Mouse (Mus musculus): Measurements from ENCODE around the gene Lag3. TPM values are rescaled to one million over a fixed set of nuclear protein-coding genes. Genes with fewer than 3 reads are reported as not detected.

Gene Lag3
- total RNA-seq (2021), result 1 to 10 TPM; 1.0 to 1.3 TPM
- long read RNA-seq, experiment 1, partial matches to known transcripts, result 1 of 1 reads
- long read RNA-seq, experiment 1, other reads (novel, unspliced or antisense), result 0 of 1 reads
- long read RNA-seq, experiment 2, result 0 reads

DNA sequence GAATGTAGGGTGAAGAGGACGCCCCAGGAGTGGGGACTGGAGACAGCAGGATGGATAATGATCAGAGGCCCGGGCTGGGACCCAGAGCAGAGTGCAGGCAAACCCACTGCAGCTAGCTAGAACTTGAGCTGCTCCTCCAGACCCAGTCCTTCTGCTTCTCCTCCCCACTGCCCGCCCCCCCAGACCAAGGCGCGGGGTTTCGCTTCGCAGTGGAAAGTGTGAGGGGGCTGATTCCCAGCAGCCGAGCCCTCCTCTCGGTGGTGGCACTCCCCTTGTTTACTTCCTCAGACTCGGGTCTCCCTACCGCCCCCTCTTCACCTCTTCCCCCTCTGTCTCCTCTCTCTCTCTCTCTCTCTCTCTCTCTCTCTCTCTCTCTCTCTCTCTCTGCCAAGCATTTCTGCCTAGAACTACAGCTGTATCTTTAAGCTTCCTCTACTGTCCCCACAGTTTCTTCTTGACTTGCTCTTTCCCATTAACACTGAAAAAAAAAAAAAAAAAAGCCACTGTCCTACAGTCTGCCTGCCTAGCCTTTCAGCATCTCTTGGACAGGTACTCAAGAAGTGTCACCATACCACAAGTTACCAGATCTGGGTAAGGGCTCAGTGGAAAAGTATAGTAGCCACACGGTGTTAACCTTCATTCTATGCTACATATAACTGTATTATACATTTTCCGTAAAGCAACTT is at the start of gene Lag3:
Lag3 (minus strand) TSS at position 173 of the 686 bp plus-strand sequence.
- DNase-seq, result no peak

DNA sequence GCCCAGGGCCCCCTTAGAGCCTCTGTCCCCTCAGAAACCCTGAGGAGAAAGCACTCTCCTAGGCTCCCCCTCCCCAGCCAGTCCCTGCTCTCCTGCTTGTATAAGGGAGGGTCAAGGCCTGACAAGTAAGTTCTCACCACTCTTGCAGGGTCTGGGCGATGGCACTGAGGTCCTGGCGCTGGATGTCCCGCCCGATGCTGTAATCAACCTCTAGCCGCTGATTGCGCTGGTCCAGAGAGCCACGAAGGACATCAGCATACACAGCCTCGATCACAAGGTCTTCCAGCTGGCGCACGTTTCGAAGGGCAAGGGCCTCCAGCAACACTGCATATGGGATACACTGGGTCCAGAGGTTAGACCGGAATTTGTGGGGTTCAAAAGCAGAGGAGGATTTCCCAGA is 49.5 kb upstream of the Lag3 start:
- DNase-seq, result peak in 1 of 2 experiments; percentile 76

DNA sequence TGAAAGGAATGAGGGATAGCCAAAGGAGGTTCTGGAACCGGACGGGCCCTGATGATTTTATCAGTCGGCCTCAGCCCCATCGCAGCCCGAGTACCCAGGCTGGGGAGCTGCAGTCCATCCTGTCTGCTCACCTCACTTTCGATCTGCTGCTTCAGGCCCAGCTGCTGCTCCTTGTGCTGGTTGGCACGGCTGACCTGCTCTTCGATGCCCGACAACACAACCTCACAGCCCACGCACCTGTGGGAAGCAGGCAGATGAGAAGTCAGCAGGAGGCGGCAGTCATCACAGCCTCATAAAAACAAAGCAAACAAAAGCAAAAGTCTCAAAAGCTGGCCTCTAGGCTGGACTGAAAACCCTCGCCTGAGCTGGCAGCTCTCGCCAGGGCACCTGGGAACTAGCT is 48.5 kb upstream of the Lag3 start:
- DNase-seq, result no peak

DNA sequence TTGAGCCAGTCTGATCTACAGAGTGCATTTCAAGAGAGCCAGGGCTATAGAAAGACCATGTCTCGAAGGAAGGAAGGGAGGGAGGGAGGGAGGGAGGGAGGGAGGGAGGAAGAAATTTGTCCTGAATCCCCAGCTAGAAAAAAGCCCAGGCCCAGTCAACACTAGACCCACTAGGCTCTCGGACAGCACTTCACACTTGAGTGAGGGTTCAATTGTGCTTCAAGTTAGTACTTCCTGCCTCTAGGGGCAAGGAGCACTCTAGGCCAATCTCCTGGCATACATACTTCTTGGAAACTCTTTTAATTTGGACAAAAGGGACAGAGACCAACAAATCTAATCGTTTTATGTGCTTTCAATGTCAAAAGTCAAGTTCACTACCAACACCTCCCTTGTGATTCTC is 46.6 kb upstream of the Lag3 start:
- DNase-seq, result no peak

DNA sequence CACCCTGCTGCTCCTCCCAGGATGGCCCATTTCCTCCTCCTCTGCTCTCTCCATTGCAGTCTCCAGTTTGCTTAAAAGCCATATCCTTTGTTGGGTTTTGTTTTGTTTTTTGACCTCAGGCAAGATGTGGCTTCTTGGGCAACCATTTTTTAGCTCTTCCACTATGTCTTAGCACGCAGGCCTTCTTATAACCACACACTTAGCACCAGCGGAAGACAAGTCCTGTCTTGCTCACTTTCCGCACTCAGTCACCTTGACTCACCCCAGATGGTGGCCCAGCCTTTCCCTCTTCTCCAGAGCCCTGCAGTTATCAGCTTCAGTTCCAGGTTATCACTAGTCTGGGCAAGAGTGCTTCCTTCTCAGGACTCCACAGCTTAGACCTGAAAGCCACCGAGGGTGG is 43.7 kb upstream of the Lag3 start:
- no peak for DNase-seq

DNA sequence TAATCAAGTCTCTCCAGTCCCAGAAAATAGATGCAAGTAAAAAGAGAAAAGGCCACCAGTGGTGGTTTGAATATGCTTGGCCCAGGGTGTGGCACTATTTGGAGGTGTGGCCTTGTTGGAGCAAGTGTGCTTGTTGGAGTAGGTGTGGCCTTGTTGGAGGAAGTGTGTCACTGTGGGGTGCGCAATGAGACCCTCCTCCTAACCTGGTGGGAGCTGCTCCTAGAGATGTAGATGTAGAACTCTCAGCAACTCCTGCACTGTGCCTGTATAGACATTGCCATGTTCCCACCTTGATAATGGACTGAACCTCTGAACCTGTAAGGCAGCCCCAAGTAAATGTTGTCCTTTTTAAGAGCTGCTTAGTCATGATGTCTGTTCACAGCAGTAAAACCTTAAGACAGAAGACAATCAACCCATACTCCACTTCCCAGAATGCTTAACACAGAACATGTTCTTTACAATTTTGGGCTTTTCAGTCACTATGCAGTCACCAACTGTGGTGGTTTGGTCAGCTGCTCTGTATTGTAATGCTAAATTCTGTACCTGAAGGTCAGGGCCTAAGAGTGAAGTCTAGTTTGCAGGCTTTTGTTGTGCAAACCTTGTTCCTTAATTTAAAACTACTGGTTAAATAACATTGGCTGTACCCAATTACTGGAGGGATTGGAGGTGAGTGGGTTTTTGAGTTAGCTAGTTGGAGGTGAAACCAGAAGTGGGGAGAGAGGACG is 42.6 kb upstream of the Lag3 start:
- DNase-seq, result no peak

DNA sequence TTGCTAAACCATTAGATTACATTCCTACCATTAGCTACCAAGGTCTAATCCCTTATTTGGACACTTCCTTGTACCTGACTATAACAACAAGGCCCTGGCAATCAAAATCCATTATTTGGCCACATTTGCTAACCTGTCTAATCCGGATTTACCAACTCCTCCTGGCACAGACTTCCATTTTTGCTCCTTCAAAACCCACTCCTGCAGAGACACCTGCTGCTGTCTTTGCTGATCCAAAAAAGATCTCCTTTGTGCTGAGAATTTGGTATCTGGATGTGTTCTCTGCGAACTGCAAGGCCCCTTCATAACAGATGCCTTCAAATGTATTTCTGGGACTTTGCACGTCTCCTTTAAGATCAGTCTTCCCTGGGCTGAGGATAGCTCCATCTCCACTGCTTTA is 32.0 kb upstream of the Lag3 start:
- no peak for DNase-seq

DNA sequence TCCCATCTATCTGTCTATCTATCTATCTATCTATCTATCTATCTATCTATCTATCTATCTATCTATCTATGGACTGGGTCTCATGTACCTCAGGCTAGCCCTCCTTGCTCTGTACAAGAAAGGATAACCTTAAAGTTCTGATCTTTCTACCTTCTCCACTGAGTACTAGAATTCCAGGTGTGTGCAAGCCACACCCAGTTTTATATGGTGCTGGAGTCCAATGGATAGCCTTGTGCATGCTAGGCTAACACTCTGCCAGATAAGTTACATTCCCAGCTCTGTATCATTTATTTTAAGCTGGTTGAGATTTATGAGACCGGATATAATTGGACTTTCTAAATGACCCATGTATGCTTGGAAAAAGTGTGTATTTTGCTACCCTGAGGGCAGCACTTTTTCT is 30.2 kb upstream of the Lag3 start:
- DNase-seq, result no peak

DNA sequence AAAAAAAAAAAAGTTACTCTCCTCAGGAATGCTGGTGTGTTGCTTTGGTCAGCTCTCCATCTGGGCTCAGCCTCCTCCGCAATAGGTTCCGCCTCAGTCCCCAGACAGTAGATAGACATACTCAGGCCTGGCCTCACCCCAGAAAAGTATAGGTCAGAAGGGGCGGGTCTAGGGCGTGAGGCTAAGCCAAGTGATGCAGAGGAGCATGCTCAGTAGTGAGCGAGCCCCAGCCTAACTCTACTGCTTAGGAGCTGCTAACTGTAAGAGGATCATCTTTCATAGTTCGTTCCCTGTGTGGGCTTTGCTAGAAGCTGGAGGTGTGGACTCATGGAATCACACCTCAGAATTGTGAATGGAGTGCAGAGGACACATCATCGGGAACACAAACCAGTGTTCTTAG is 27.0 kb upstream of the Lag3 start:
- DNase-seq, result no peak

DNA sequence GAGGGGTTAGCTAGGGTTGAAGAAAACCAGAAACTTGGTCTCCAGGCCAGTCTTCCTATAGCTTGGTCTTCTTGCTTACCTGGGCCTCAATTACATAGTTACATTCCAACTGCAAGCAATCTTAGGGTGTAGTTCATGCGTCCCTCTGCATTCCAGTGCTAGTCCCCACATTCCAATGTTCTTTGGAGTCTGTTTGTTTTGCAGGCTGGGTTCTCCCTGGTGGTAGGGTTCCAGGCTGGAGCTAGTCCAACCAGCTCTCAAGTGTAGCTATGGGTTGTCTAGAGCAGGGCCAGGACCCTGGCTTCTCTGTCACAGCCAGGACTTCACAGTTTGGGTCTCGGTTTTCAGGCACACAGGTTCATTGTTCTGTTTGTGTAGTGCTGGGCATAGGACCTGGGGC is 26.0 kb upstream of the Lag3 start:
- no peak for DNase-seq

DNA sequence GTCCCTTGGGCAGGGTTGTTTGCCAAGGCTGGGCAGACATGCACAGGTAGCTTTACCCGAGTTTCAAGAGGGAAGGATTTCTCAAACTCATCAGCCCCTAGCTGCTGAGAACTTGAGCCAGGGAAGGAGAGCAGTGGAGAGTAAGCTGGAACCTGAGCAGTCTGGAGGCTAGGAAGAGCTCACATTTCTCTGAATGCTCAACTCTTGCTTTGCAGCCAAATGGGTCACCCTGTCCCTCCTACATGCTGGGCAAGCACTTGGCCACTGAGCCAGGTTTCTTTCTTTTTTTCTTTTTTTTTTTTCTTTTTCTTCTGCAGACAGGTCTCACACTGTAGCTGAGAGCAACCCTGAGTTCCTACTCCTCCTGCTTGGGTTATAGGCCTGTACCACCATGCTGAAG is 25.2 kb upstream of the Lag3 start:
- DNase-seq, result no peak

DNA sequence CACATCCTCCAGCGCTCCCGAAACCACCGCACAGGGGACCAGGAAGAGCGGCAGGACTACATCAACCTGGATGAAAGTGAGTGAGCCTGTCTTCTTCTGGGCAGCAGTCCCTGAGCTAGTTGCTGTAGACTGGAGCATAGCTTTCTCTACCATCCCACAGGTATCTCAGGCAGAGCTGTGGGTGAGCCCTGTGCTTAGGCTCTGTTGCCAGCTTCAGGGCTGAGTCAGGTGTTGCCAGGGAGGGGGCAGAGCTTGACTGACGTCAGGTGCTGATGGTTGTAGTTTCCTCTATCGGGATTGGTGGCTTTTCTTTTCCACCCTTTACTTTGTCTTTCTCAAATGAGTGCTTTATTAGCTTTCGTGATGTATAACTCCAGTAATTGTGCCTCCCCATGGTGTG is 23.2 kb upstream of the Lag3 start:
- DNase-seq, result no peak

DNA sequence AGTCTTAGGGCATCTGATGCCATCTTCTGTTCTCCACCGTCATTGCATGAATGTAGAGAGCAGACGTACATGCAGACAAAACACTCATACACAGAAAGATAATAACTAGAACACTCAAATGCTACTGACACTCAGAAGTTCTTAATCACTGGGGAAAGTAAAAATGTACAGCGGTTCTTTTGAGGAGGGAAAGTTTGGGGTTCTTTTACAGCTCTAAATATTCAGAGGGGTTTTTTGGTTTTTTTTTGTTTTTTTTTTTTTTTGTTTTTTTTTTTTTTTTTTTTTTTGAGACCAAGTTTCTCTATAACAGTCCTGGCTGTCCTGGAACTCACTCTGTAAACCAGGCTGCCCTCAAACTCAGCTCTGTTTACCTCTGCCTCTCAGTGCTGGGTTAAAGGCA is 21.6 kb upstream of the Lag3 start:
- no peak for DNase-seq

DNA sequence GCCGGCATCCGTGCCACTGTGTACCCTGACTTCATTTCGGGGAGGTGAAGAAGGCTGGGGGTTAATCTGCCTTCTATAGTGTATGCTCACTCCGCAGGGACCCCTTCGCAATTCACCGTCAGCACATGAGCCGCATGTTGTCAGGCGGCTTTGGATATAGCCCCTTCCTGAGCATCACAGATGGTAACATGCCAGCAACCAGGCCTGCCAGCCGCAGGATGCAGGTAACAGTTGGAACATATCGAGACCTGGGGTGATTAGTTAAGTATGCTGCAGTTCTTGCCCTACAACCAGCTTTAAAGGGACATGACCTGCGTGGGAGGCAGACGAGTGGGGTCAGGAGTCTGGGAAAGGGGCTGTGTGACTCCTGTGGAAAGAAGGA is 20.8 kb upstream of the Lag3 start:
- no peak for DNase-seq

DNA sequence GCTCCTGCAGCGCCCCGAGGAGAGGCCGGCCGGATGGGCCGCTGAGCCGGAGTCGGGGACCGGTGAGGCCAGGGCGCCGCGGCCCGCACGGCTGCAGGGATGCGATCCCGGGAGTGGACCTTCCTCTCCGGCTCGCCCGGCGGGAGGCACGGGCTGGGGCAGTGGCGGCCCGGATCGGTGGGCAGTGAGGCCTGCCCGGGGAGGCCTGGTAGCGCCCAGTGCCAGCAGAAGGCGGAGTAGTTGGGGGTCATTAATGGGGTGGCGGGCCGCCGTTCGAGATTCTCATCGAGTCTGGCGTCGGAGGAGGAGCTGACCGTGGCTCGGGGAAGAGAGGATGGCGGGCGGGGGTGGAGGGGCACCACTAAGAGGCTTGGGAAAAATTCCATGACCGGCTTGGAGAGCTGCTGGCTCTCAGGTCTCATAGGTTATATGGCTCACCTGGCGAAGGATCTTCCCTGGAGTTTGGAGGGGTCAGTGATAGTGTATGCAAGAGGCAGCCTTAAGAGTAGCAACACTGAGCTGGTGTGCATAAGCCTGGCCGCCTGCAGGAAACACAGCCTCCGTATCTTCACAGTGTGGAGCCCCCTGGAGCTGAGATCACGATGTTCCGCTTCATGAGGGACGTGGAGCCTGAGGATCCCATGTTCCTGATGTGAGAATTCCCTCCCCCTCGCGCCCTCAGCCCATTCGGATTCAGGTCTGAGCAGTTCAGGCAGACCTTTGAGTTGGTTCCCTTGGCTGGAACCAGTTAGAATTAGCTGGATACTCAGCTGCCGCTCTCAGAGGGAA is 20.2 kb upstream of the Lag3 start:
- DNase-seq, result peak; percentile 34 to 53

DNA sequence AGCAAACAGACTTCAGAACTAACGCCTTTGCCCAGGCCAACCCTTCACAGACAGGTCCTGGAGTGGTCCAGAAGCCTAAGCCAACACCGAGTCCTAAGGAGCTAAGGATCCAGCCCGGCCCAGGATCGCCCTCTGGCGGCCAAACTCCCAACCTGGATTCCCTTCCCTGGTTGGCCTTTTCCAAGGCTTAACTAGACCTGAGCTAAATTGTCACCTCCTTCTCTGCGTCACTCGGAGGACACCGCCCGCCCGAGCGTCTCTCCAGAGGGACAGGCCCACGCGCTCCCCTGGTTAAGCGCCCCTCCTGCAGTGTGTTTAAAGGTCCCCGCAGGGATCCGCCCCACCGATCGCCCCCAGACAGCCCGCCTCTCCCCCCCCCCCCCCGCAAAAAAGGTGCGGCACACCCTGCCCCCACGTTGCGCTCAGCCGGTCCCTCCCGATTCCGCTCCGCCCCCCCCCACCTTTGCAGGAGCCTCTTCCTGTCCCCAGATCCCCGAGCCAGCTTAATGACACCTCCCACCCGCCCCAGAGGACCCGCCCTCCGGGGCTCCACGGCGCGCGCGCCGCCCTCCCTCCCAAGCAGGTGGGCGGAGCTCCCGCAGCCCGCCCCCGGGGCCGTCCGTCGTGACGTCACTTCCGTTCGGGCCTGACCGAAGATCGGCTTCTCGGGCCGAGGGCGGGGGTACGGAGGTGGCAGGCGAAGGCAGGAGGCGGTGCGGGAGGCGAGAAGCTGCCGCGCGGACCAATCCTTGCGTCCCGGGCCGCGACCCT is 19.4 kb upstream of the Lag3 start, which contains the start of gene Mlf2:
Mlf2 (plus strand) TSS at position 633 of the 771 bp plus-strand sequence.
- peak; percentile 99 for DNase-seq

DNA sequence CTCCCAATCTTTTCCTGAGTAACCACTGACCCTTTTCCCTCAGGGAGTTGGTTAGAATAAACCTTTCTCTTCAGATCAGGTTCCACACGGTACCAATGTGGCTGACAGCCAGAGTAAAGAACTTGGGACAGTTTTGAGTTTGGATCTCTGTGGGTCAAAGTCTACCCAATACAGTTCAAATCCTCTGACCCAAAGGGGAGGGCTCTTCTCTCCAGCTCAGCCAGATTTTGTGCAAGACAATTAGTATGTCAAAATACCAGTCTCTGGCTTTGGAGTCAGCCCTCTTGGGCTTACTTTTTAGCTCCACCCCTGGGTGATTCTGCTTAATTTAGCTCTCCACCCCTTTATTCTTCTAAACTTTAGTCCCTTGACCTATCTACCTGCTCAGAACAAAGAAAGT is 18.7 kb upstream of the Lag3 start:
- peak in 1 of 2 experiments; percentile 46 for DNase-seq

DNA sequence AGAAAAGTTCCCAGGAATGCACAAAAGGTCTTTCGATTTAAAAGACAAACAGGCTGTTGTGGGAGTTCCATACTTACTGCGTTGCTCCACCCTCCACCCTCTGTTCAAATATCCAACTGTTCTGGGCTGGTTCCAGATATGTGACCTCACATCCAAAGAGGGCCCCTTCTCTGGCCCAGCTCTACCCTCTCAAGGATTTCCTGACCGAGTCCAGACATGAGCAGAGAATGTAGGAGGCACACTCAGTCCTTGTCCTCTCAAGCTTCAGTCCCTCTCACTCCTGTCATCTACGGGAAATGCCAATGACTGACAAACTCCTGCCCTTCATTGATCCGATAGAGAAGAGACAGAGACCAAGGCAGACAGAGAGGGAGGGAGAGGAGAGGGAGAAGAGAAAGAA is 14.4 kb upstream of the Lag3 start:
- DNase-seq, result peak; percentile 55 to 71

DNA sequence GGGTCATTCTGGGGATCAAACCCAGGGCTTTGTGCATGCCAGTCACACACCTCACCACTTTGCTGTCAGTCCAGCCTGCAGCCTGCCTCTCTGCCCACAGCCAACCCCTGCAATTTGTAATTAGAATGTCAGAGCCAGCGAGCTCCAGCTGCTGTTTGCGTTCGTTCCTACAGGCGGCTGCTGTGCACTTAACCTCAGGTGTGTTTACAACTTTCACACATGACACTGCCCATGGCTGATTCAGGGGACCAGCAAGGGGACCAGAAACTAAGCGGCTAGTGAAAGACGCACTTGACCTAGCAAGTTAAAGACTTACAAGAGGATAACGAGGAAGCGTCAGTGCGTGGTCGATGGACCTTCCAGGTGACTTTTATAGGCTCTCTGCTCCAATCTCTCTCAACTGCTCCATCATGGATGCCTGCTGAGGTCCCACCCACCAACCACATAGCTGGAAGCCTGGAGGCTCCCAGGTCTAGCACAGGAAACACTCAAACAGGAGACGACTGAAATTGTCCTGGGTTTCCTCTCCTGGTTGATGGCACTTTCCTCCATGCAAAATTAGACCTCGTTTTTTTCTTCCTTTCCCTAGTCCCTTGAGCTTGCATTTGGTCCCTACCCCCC is 13.8 kb upstream of the Lag3 start:
- DNase-seq, result no peak

DNA sequence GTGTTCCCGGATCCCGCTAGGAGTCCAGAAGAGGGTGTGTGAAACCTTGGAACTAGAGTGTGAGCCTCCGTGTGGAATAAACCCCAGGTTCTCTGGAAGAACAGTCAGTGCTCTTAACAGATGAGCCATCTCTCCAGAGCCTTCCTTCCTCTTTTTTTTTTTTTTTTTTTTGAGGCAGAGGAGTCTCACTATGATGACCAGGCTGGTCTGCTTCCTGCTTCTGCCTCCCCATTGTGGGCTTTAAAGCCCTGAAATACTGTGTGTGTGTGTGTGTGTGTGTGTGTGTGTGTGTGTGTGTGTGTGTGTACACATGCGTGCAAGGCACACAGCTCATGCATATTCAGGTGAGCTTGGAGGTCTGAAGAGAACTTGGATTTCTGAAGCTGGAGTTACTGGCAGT is 10.0 kb upstream of the Lag3 start:
- DNase-seq, result no peak

DNA sequence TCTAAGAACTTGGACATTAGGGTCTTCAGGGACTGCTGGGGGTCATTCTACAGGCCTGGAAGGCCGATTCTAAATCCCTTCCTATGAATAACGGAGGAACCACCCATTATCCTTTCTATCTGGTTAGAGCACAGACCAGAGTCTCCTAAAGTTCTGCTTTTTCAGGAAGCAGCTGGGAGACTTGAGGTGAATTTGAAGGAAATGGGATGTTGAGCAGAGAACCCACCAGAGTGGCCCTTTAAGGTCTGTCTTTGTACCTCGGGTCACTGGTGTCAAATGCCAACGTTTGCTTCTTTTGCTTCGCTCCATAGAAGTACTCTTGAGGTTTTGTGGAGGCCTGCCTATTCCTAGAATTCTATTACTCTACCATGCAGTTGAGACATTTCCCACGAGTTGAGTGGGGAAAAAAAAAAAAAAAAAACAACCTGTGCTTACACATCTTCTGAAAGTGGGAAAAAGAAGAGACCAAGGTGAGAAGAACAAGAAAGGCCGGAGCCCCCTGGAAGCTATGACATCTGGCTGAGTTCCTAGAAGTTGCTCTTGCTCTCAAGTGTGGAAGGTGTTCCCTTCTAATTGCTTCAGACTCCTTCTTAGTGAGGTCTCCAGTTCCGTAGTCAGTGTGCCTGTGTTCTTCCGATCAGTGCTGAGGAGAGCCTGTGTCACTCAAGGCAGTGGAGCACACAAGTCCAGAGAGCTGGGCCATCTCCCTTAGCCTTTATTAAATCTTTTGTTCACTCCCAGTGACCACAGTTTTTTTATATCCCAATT is 9.0 kb upstream of the Lag3 start:
- no peak for DNase-seq

Measured in adrenal gland, postnatal 36 days (tissue).